Mouse (Mus musculus): Measurements from ENCODE around the gene Olfr796.

The Olfr796 gene

GRCm38 (mm10) chr10:129612470-129612869 is at the start of gene Olfr796:
TSS of gene Olfr796 (minus strand) at chr10:129612570.
- DNase-seq = no peak

GRCm38 (mm10) chr10:129657394-129657793 is 45.0 kb upstream of the Olfr796 start, which contains the start of gene Olfr800:
TSS of gene Olfr800 (plus strand) at chr10:129657694.
- no peak for DNase-seq

- no peak for DNase-seq
Measured at GRCm38 (mm10) chr10:129651763-129652162, 39.4 kb upstream of the Olfr796 start.

GRCm38 (mm10) chr10:129637184-129637583 is 24.8 kb upstream of the Olfr796 start, which contains the start of gene Olfr799:
TSS of gene Olfr799 (plus strand) at chr10:129637484.
- DNase-seq = no peak

GRCm38 (mm10) chr10:129627834-129628233 is 15.5 kb upstream of the Olfr796 start, which contains the start of gene Olfr798:
TSS of gene Olfr798 (minus strand) at chr10:129627934.
- DNase-seq = no peak

GRCm38 (mm10) chr10:129623251-129623650 is 10.9 kb upstream of the Olfr796 start:
- DNase-seq = no peak

GRCm38 (mm10) chr10:129621724-129622123 is 9.4 kb upstream of the Olfr796 start:
- DNase-seq = no peak

GRCm38 (mm10) chr10:129577066-129577465 is 35.3 kb downstream of the Olfr796 start:
- no peak for DNase-seq

GRCm38 (mm10) chr10:129567355-129567754 is 45.0 kb downstream of the Olfr796 start, which contains the start of gene Olfr794:
TSS of gene Olfr794 (plus strand) at chr10:129567655.
- DNase-seq = no peak
